Mouse (Mus musculus) kidney, postnatal 0 days (tissue): ENCODE data around the gene Ric8b. TPM values are rescaled to one million over a fixed set of nuclear protein-coding genes. Genes with fewer than 3 reads are reported as not detected.

Experiments used
- ATAC-seq: fragments of 200-750 bp; cut with Nextera tagmentation; replicated peaks from 2 replicates; pipeline ENCODE4 v1.8.0; 2017; ENCODE audit warnings: low read depth, moderate number of reproducible peaks, moderate TSS enrichment, moderate library complexity; ENCODE audit not compliant: low FRiP score
- DNase-seq: peaks from one replicate; pipeline ENCODE4 v3.0.0-alpha.2; 2016; ENCODE audit warnings: low spot score
- H3K27ac ChIP-seq: fragments of 300-500 bp; sonication (generic); 2 replicates; pipeline ENCODE4 v1.5.1; 2014; ENCODE audit warnings: mild to moderate bottlenecking
- H3K27me3 ChIP-seq: fragments of 300-500 bp; sonication (generic); 2 replicates; pipeline ENCODE4 v1.6.1; 2014; ENCODE audit warnings: low read length, mixed read lengths; ENCODE audit not compliant: insufficient read depth
- H3K36me3 ChIP-seq: fragments of 300-500 bp; sonication (generic); 2 replicates; pipeline ENCODE4 v1.6.1; 2014; ENCODE audit warnings: low read length, mixed read lengths; ENCODE audit not compliant: insufficient read depth
- H3K4me1 ChIP-seq: fragments of 300-500 bp; sonication (generic); replicated peaks from 2 replicates; pipeline ENCODE4 v1.6.1; 2014; ENCODE audit warnings: antibody characterized with exemption, low read length, mixed read lengths; ENCODE audit not compliant: insufficient read depth
- H3K4me2 ChIP-seq: fragments of 300-500 bp; sonication (generic); 2 replicates; pipeline ENCODE4 v1.6.1; 2014; ENCODE audit warnings: mild to moderate bottlenecking, low read length, moderate library complexity, mixed read lengths
- H3K4me3 ChIP-seq: fragments of 300-500 bp; sonication (generic); replicated peaks from 2 replicates; pipeline ENCODE4 v1.5.1; 2014; ENCODE audit warnings: low read depth, low read length
- H3K9ac ChIP-seq: fragments of 300-500 bp; sonication (generic); 2 replicates; pipeline ENCODE4 v1.6.1; 2014; ENCODE audit warnings: low read depth, low read length
- H3K9me3 ChIP-seq: fragments of 300-500 bp; sonication (generic); replicated peaks from 2 replicates; pipeline ENCODE4 v1.6.1; 2016; ENCODE audit warnings: low read length, inconsistent platforms, mixed read lengths
- CTCF ChIP-seq: IDR thresholded peaks from 2 replicates; pipeline ENCODE4 v1.5.1; 2016; ENCODE audit warnings: antibody characterized with exemption, low read depth, mild to moderate bottlenecking, moderate library complexity
- WGBS: fragments of 180-500 bp; shearing (Covaris S2); extraction: QIAGEN DNeasy Blood & Tissue Kit; methylation state at CpG from one replicate; pipeline ENCODE4 v1.1.7; 2014; 5-methylcytosine and 5-hydroxymethylcytosine counted together
- polyA plus RNA-seq: library from polyadenylated mRNA; unstranded; fragments of >200 nt; fragmentation: Nextera tagmentation; extraction: Ambion mirVana; gene quantifications from 2 replicates; pipeline ENCODE4 v1.2.1, GENCODE M21; 2015

The Ric8b gene
- polyA plus RNA-seq, 1 experiment from 2014 or later, result 16.3 TPM

- peak; percentile 84 for ATAC-seq
- Histone ChIP-seq H3K4me3 (0 out of 2 replicates have a peak overlapping the region, but pooled peaks have one; percentile 7), H3K4me1 (peaks cover 6% of the 10 kb centered on the region; the same call in 1 of the 2 replicates), H3K27me3 (no peaks in the 10 kb centered on the region), H3K4me2 (peak overlapping the region; percentile 36), H3K9ac (no peak overlapping the region), H3K27ac (peak overlapping the region; percentile 69), H3K9me3 (no peaks in the 10 kb centered on the region), H3K36me3 (no peaks in the 10 kb centered on the region)
- TF ChIP-seq CTCF, result no peak
- peak; percentile 66 for DNase-seq
- 8% methylated on average over 6 of the region's 6 CpGs for WGBS
Measured at GRCm38 (mm10) chr10:84886221-84886627, 31.2 kb upstream of the Ric8b start.

- TF ChIP-seq CTCF, result no peak
- DNase-seq (peak; percentile 21), ATAC-seq (peak; percentile 83)
- Histone ChIP-seq H3K4me3 (0 out of 2 replicates have a peak overlapping the region, but pooled peaks have one; percentile 7), H3K4me2 (peak overlapping the region; percentile 36), H3K9ac (no peak overlapping the region), H3K36me3 (no peaks in the 10 kb centered on the region), H3K9me3 (no peaks in the 10 kb centered on the region), H3K4me1 (peaks cover 6% of the 10 kb centered on the region; the same call in 1 of the 2 replicates), H3K27me3 (no peaks in the 10 kb centered on the region), H3K27ac (peak overlapping the region; percentile 69)
- whole genome bisulfite sequencing, result 52% methylated on average over 8 of the region's 8 CpGs
Measured at GRCm38 (mm10) chr10:84886785-84887184, 30.6 kb upstream of the Ric8b start.

- no peak for TF ChIP-seq CTCF
Measured at GRCm38 (mm10) chr10:84889096-84889846, 28.1 kb upstream of the Ric8b start.

GRCm38 (mm10) chr10:84895810-84896358 is 21.5 kb upstream of the Ric8b start:
- no peak overlapping the region for H3K27ac ChIP-seq
- H3K9ac ChIP-seq, result no peak overlapping the region
- H3K36me3 ChIP-seq, result no peaks in the 10 kb centered on the region
- ATAC-seq (0 out of 2 replicates have a peak, but pooled peaks have one; percentile 17), DNase-seq (no peak)
- H3K4me2 ChIP-seq, result no peak overlapping the region
- no peaks in the 10 kb centered on the region for H3K9me3 ChIP-seq
- 78% methylated on average over 10 of the region's 10 CpGs for WGBS
- H3K4me1 ChIP-seq, result no peaks in the 10 kb centered on the region
- TF ChIP-seq CTCF, result no peak
- H3K27me3 ChIP-seq, result no peaks in the 10 kb centered on the region
- no peak overlapping the region for H3K4me3 ChIP-seq

More at GRCm38 (mm10) chr10:84889096-84889846, 28.1 kb upstream of the Ric8b start:
- no peaks in the 10 kb centered on the region for H3K36me3 ChIP-seq
- no peak overlapping the region for H3K27ac ChIP-seq
- WGBS, result 64% methylated on average over 4 of the region's 4 CpGs
- H3K9me3 ChIP-seq, result no peaks in the 10 kb centered on the region
- no peak overlapping the region for H3K4me2 ChIP-seq
- H3K27me3 ChIP-seq, result no peaks in the 10 kb centered on the region
- DNase-seq (no peak), ATAC-seq (no peak)
- H3K9ac ChIP-seq, result no peak overlapping the region
- peaks cover 6% of the 10 kb centered on the region; the same call in 1 of the 2 replicates for H3K4me1 ChIP-seq
- no peak overlapping the region for H3K4me3 ChIP-seq

- no peak overlapping the region for H3K4me2 ChIP-seq
- no peaks in the 10 kb centered on the region for H3K9me3 ChIP-seq
- DNase-seq (no peak), ATAC-seq (no peak)
- no peak overlapping the region for H3K27ac ChIP-seq
- H3K36me3 ChIP-seq, result no peaks in the 10 kb centered on the region
- no peak overlapping the region for H3K4me3 ChIP-seq
- no peaks in the 10 kb centered on the region for H3K4me1 ChIP-seq
- no peaks in the 10 kb centered on the region for H3K27me3 ChIP-seq
- no peak for TF ChIP-seq CTCF
- 70% methylated on average over 9 of the region's 9 CpGs for WGBS
- no peak overlapping the region for H3K9ac ChIP-seq
Measured at GRCm38 (mm10) chr10:84896941-84897930, 20.2 kb upstream of the Ric8b start.
